Mouse (Mus musculus) kidney, adult 2 months (tissue): Measurements from ENCODE around the gene Hdac7.

Source experiments
- CTCF ChIP-seq: fragments of 200-500 bp; conservative IDR thresholded peaks from 2 replicates; pipeline ENCODE4 v1.5.1; 2011; ENCODE audit warnings: low read depth, mild to moderate bottlenecking, control low read depth, low read length, moderate library complexity, mixed read lengths; ENCODE audit not compliant: insufficient read depth, insufficient read length
- POLR2A ChIP-seq: fragments of 200-500 bp; IDR thresholded peaks from one replicate; pipeline ENCODE4 v1.6.1; 2011; ENCODE audit warnings: low read depth, low read length, control low read depth

GRCm38 (mm10) chr15:97811307-97811706 is 33.0 kb downstream of the Hdac7 start:
- TF ChIP-seq POLR2A (no peak), CTCF (no peak)
